Mouse (Mus musculus): ENCODE measurements around the gene Syt15. TPM values are rescaled to one million over a fixed set of nuclear protein-coding genes. Genes with fewer than 3 reads are reported as not detected.

The Syt15 gene
- polyA plus RNA-seq, 1 experiment from 2014 or later, result 0.14 TPM

DNA sequence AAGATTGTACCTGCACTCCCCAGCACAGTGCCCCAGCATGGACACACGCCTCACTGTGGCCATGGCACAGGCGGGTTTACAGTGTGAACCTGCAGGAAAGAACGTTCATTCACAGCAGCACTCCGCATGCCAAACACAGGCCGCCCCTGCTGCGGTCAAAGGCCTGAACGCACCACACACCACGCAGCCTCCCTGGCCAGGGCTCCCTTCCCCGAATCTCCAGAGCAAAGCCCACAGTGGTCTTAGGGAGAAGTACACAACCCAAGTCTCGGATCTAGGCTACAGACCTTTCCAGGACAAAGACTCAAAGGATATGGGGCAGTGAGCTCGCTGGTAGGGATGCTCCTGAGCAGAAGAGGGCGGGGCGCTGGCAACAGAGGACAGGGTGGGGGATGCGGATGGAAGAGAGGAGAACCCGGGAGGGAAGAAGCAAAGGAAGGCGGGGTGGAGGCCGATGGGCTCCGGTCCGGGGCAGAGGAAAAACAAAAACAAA lies 18.6 kb upstream of the Syt15 start:
- ATAC-seq (peak; percentile 83), DNase-seq (ENCODE audit: low spot score) (peak; percentile 65)
- Histone ChIP-seq H3K27me3 (replicated peaks; ENCODE audit: control insufficient read depth, insufficient read depth, low read length) (no peaks in the 10 kb centered on the region), H3K4me3 (ENCODE audit: low read depth, low read length) (peak overlapping the region; percentile 72), H3K9ac (ENCODE audit: low read length) (peak overlapping the region; percentile 76), H3K27ac (ENCODE audit: low read depth, low read length) (peak overlapping the region; percentile 40), H3K4me2 (ENCODE audit: low read length) (peak overlapping the region; percentile 83), H3K36me3 (ENCODE audit: control insufficient read depth, insufficient read depth, low read length) (no peaks in the 10 kb centered on the region), H3K4me1 (ENCODE audit: control insufficient read depth, insufficient read depth, low read length) (no peaks in the 10 kb centered on the region), H3K9me3 (replicated peaks; ENCODE audit: control insufficient read depth, low read length) (no peaks in the 10 kb centered on the region)
- 3% methylated on average over 19 of the region's 19 CpGs for WGBS

DNA sequence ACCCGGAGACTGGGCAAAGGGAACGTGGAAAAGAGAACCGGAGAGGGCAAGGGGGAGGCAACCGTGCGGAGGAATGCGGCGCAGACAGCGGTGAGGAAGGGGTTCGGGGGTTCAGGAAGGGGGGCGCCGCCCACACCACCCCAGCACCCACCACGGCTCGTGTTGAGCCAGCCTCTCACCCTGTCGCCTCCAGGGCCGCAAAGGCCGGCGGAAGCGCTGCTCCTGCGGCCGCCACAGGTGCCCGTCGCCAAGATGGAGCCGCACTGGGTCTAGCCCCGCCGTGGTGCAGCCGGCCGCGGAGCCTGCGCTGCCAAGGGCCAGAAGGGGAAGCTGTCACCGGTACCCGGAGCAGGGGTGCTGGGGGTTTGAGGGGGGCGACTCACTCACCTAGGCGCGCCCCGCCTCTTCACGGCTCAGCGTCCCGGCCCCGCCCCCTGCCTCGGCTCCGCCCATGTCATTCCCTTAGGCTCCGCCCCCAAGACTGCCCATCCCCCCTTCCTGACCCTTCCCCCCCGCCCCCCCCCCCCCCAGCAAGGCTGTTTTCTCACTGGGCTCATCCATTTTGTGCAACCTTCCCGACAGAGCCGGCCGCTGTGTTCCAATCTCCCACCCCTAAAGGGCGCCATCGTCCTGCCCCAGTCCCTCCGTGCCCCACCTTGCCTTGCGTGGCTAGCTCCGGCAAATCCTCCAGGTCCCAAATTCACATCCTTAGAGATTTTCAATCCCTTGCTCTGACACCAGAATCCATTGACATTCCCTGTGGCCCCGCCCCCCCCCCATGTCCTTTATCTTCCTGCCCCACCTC lies 18.0 kb upstream of the Syt15 start, which contains the start of gene Gprin2:
Gene Gprin2, minus strand, starts transcription at position 423 of the 805 bp plus-strand sequence.
- H3K4me2 ChIP-seq (ENCODE audit: low read length), result peak within 1 kb of the TSS; percentile 83
- peak within 1 kb of the TSS; percentile 76 for H3K9ac ChIP-seq (ENCODE audit: low read length)
- peak within 1 kb of the TSS; percentile 72 for H3K4me3 ChIP-seq (ENCODE audit: low read depth, low read length)
- ATAC-seq, result peak; percentile 79
- H3K36me3 ChIP-seq (ENCODE audit: control insufficient read depth, insufficient read depth, low read length), result no peaks in the 10 kb centered on the region
- 2% methylated on average over 46 of the region's 52 CpGs for WGBS
- peak; percentile 48 for DNase-seq (ENCODE audit: low spot score)
- no peaks in the 10 kb centered on the region for H3K4me1 ChIP-seq (ENCODE audit: control insufficient read depth, insufficient read depth, low read length)
- H3K27me3 ChIP-seq (replicated peaks; ENCODE audit: control insufficient read depth, insufficient read depth, low read length), result no peaks in the 10 kb centered on the region
- no peaks in the 10 kb centered on the region for H3K9me3 ChIP-seq (replicated peaks; ENCODE audit: control insufficient read depth, low read length)
- H3K27ac ChIP-seq (ENCODE audit: low read depth, low read length), result peak within 1 kb of the TSS; percentile 40

DNA sequence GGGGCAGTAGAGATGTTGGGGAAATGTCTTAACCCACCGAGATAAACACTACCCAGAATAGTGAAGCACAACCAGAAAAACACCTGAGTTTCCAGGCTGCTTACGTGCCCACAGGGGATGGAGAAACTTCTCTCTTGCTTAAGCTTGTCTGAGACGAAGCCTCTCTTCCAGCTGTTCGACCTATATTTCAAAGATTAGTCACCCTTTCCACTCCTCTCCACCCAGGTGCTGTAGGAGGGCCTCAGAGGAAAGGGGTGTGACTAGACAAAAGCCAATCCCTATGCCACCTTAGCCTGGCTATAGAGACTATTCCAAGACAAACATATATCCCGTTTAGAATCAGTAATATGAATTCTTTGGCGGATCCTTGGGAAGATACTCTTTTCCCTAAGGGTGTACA lies 11.4 kb upstream of the Syt15 start:
- Histone ChIP-seq H3K9ac (ENCODE audit: low read length) (no peak overlapping the region), H3K4me2 (ENCODE audit: low read length) (no peak overlapping the region), H3K27me3 (replicated peaks; ENCODE audit: control insufficient read depth, insufficient read depth, low read length) (no peaks in the 10 kb centered on the region), H3K9me3 (replicated peaks; ENCODE audit: control insufficient read depth, low read length) (no peaks in the 10 kb centered on the region), H3K27ac (ENCODE audit: low read depth, low read length) (no peak overlapping the region), H3K36me3 (ENCODE audit: control insufficient read depth, insufficient read depth, low read length) (no peaks in the 10 kb centered on the region), H3K4me3 (ENCODE audit: low read depth, low read length) (no peak overlapping the region), H3K4me1 (ENCODE audit: control insufficient read depth, insufficient read depth, low read length) (no peaks in the 10 kb centered on the region)
- ATAC-seq (no peak), DNase-seq (ENCODE audit: low spot score) (no peak)
- WGBS, result 78% methylated on average over 6 of the region's 6 CpGs

DNA sequence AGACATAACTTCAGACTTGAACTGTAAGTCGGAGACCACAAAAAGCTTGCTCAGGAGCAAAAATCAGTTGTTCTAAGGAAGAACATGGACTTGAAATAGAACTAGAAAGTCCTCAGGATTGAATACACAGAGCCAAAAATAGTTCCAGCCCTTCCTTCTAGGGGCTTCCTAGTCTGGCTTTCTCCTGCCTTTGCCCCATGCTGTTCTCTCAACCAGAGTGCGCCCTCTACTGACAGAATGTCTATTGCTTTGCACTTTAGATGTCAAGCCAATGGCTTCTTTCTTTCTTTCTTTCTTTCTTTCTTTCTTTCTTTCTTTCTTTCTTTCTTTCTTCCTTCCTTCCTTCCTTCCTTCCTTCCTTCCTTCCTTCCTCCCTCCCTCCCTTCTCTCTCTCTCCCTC lies 10.7 kb upstream of the Syt15 start:
- no peak for ATAC-seq
- no peak overlapping the region for H3K4me3 ChIP-seq (ENCODE audit: low read depth, low read length)
- DNase-seq (ENCODE audit: low spot score), result peak; percentile 54

DNA sequence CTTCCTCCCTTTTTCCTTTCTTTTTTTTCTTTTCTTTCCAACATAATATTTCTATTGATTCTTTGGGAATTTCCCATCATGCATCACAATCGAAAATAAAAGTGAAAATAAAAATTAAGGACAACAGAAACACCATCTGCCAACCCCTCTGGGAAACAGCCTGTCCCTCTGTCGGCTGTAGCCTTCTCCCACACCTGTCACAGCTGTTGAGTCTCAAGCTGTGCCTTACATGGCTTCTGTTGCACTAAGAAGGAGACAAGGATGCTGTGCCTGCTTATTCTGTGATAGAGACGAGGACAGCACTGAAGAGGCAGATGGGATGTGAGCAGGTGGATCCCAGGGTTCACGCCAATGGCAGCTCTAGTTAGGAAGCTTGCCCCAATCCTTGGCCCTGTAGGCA lies 10.3 kb upstream of the Syt15 start:
- WGBS, result 59% methylated on average over 4 of the region's 4 CpGs
- H3K4me3 ChIP-seq (ENCODE audit: low read depth, low read length), result no peak overlapping the region
- ATAC-seq, result no peak

More for the DNA sequence above, 10.7 kb upstream of the Syt15 start:
- 51% methylated on average over 2 of the region's 2 CpGs for WGBS
- Histone ChIP-seq H3K4me2 (ENCODE audit: low read length) (no peak overlapping the region), H3K9me3 (replicated peaks; ENCODE audit: control insufficient read depth, low read length) (no peaks in the 10 kb centered on the region), H3K27me3 (replicated peaks; ENCODE audit: control insufficient read depth, insufficient read depth, low read length) (no peaks in the 10 kb centered on the region), H3K9ac (ENCODE audit: low read length) (no peak overlapping the region), H3K36me3 (ENCODE audit: control insufficient read depth, insufficient read depth, low read length) (no peaks in the 10 kb centered on the region), H3K27ac (ENCODE audit: low read depth, low read length) (no peak overlapping the region), H3K4me1 (ENCODE audit: control insufficient read depth, insufficient read depth, low read length) (no peaks in the 10 kb centered on the region)

DNA sequence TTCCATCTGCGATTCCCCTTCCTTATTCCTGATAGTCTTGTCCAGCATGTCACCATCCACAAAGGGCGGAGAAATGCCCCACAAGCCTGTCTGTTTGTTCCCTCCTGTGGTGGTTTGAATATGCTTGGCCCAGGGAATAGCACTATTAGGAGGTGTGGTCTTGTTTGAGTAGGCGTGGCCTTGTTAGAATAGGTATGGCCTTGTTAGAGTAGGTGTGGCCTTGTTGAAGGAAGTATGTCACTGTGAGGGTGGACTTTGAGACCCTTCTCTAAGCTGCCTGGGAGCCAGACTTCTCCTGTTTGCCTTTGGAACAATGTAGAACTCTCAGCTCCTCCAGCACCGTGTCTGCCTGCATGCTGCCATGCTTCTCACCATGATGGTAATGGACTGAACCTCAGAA lies 9.5 kb upstream of the Syt15 start:
- no peak overlapping the region for H3K27ac ChIP-seq (ENCODE audit: low read depth, low read length)
- 89% methylated on average over 4 of the region's 4 CpGs for WGBS
- H3K4me3 ChIP-seq (ENCODE audit: low read depth, low read length), result no peak overlapping the region
- H3K9ac ChIP-seq (ENCODE audit: low read length), result no peak overlapping the region
- H3K4me2 ChIP-seq (ENCODE audit: low read length), result no peak overlapping the region
- ATAC-seq (no peak), DNase-seq (ENCODE audit: low spot score) (no peak)
- no peaks in the 10 kb centered on the region for H3K27me3 ChIP-seq (replicated peaks; ENCODE audit: control insufficient read depth, insufficient read depth, low read length)
- no peaks in the 10 kb centered on the region for H3K36me3 ChIP-seq (ENCODE audit: control insufficient read depth, insufficient read depth, low read length)
- H3K9me3 ChIP-seq (replicated peaks; ENCODE audit: control insufficient read depth, low read length), result no peaks in the 10 kb centered on the region
- H3K4me1 ChIP-seq (ENCODE audit: control insufficient read depth, insufficient read depth, low read length), result no peaks in the 10 kb centered on the region

More for the DNA sequence above, 10.3 kb upstream of the Syt15 start:
- Histone ChIP-seq H3K36me3 (ENCODE audit: control insufficient read depth, insufficient read depth, low read length) (no peaks in the 10 kb centered on the region), H3K9me3 (replicated peaks; ENCODE audit: control insufficient read depth, low read length) (no peaks in the 10 kb centered on the region), H3K9ac (ENCODE audit: low read length) (no peak overlapping the region), H3K4me2 (ENCODE audit: low read length) (no peak overlapping the region), H3K4me1 (ENCODE audit: control insufficient read depth, insufficient read depth, low read length) (no peaks in the 10 kb centered on the region), H3K27ac (ENCODE audit: low read depth, low read length) (no peak overlapping the region), H3K27me3 (replicated peaks; ENCODE audit: control insufficient read depth, insufficient read depth, low read length) (no peaks in the 10 kb centered on the region)
- no peak for DNase-seq (ENCODE audit: low spot score)

DNA sequence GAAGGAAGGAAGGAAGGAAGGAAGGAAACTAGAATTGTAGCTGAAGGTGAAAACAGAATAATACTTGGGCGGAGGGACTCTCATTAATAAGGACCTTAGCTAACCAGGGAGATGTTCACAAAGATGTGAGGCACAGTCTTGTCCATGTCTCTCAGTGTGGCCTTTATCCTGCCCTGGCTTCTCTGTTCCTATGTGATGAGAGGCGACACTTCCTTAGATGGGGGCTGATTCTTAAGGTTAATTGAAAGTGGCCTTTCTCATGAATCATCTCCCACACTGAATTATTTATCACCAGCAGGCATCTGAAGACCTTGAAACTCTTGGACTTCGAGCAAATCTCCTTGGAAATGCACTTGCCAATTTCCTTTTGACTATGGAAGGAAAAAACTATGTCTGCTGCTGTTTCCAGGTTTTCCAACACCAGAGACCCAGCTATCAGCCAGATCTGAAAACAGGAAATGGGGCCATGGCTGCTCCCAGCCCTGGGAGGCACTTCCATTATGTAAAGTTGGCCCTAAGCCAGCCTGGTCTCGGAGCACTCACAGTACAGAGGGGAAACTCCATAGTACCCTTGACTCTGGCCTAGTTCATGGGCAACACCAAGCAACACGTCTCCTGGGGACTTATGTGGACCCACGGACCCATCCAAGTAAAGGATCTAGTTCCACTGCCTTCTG lies 3.8 kb upstream of the Syt15 start:
- no peak overlapping the region for H3K4me3 ChIP-seq (ENCODE audit: low read depth, low read length)
- no peaks in the 10 kb centered on the region for H3K36me3 ChIP-seq (ENCODE audit: control insufficient read depth, insufficient read depth, low read length)
- no peaks in the 10 kb centered on the region for H3K9me3 ChIP-seq (replicated peaks; ENCODE audit: control insufficient read depth, low read length)
- H3K27me3 ChIP-seq (replicated peaks; ENCODE audit: control insufficient read depth, insufficient read depth, low read length), result peaks cover 10% of the 10 kb centered on the region
- H3K4me1 ChIP-seq (ENCODE audit: control insufficient read depth, insufficient read depth, low read length), result peaks cover 4% of the 10 kb centered on the region; the same call in 1 of the 2 replicates
- DNase-seq (ENCODE audit: low spot score) (peak; percentile 56), ATAC-seq (no peak)
- WGBS, result 67% methylated on average over 6 of the region's 6 CpGs
- no peak overlapping the region for H3K4me2 ChIP-seq (ENCODE audit: low read length)
- H3K27ac ChIP-seq (ENCODE audit: low read depth, low read length), result no peak overlapping the region
- no peak overlapping the region for H3K9ac ChIP-seq (ENCODE audit: low read length)

DNA sequence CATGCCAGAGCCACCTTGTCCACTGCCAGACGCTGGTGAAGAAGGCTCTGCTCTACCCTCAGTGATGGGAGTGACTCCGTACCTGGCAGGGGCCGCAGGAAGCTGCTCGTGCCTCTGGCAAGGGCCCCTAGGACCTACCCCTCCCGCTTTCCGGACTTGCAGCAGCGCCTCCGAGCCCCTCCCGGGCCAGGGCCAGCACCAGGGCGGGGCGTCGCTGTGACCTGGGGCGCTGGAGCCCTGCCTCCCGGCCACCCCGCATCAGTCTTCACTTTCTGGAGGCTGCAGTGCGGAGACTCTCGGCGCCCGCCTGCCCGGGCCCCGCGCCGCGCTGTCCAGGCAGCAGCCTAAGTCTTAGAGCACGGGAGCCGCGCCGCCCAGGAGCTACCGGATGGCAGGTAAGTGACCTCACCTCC lies 397 bp downstream of the Syt15 start:
- Histone ChIP-seq H3K36me3 (ENCODE audit: control insufficient read depth, insufficient read depth, low read length) (no peaks in the 10 kb centered on the region), H3K9ac (ENCODE audit: low read length) (peak overlapping the region; percentile 37; the same call in 1 of the 2 replicates), H3K27ac (ENCODE audit: low read depth, low read length) (no peak overlapping the region), H3K9me3 (replicated peaks; ENCODE audit: control insufficient read depth, low read length) (no peaks in the 10 kb centered on the region), H3K27me3 (replicated peaks; ENCODE audit: control insufficient read depth, insufficient read depth, low read length) (peaks cover 10% of the 10 kb centered on the region), H3K4me2 (ENCODE audit: low read length) (peak overlapping the region; percentile 36), H3K4me3 (ENCODE audit: low read depth, low read length) (0 out of 2 replicates have a peak overlapping the region, but pooled peaks have one; percentile 6), H3K4me1 (ENCODE audit: control insufficient read depth, insufficient read depth, low read length) (peaks cover 4% of the 10 kb centered on the region; the same call in 1 of the 2 replicates)
- 9% methylated on average over 25 of the region's 29 CpGs for WGBS
- no peak for ATAC-seq
- no peak for DNase-seq (ENCODE audit: low spot score)

All from forebrain, embryonic 14.5 days (tissue).